Comparison of ENCODE assay signal across 31 mouse cellular contexts in genomic region chr15:18869871-18870270, GRCm38 (mm10). TPM values are rescaled to one million over a fixed set of nuclear protein-coding genes. Genes with fewer than 3 reads are reported as not detected.
"Had no signal": no experiment of that assay in that cellular context is flagged by ENCODE, and none has a peak within 500 bp of the region (broad histone marks: within the 10 kb centered on the region; RNA-seq: fewer than 3 reads in every experiment).

No protein-coding gene starts in this region.

- H3K27me3 ChIP-seq: heart, embryonic 12.5 days; hindbrain, embryonic 12.5 days; intestine, embryonic 15.5 days; limb, embryonic 13.5 days; limb, embryonic 15.5 days; liver, embryonic 12.5 days had no signal

- H3K4me2 ChIP-seq: heart, embryonic 12.5 days; hindbrain, embryonic 12.5 days; hindbrain, embryonic 14.5 days; intestine, embryonic 15.5 days; limb, embryonic 13.5 days; limb, embryonic 15.5 days; liver, embryonic 12.5 days had no signal

- H3K27ac ChIP-seq: heart, embryonic 10.5 days; hindbrain, embryonic 10.5 days; hindbrain, embryonic 12.5 days; hindbrain, embryonic 14.5 days; intestine, embryonic 15.5 days; left cerebral cortex, adult 2 months; limb, embryonic 13.5 days; limb, embryonic 15.5 days; liver, embryonic 12.5 days; liver, embryonic 14.5 days had no signal

- H3K9me3 ChIP-seq: heart, embryonic 10.5 days; heart, embryonic 12.5 days; hindbrain, embryonic 10.5 days; hindbrain, embryonic 12.5 days; intestine, embryonic 15.5 days; limb, embryonic 13.5 days; limb, embryonic 15.5 days; liver, embryonic 12.5 days had no signal

- H3K4me1 ChIP-seq: heart, embryonic 10.5 days; heart, embryonic 12.5 days; hindbrain, embryonic 10.5 days; hindbrain, embryonic 12.5 days; intestine, embryonic 15.5 days; limb, embryonic 13.5 days; limb, embryonic 15.5 days; liver, embryonic 12.5 days had no signal

- H3K36me3 ChIP-seq: heart, embryonic 10.5 days; heart, embryonic 12.5 days; hindbrain, embryonic 10.5 days; hindbrain, embryonic 12.5 days; intestine, embryonic 15.5 days; limb, embryonic 13.5 days; limb, embryonic 15.5 days; liver, embryonic 12.5 days had no signal

- H3K4me3 ChIP-seq: heart, embryonic 10.5 days; heart, embryonic 12.5 days; hindbrain, embryonic 10.5 days; hindbrain, embryonic 12.5 days; intestine, embryonic 15.5 days; left cerebral cortex, adult 2 months; limb, embryonic 13.5 days; limb, embryonic 15.5 days; liver, embryonic 12.5 days had no signal

- ATAC-seq: hindbrain, embryonic 16.5 days; inflammation-experienced regulatory T-cells, adult 6 months; intestine, embryonic 15.5 days; intestine, postnatal 0 days; liver, embryonic 12.5 days had no signal

- DNase-seq: gastrocnemius, postnatal 10 days; gastrocnemius, postnatal 25 days; heart, adult 18-20 months; heart, postnatal 10 days; heart, postnatal 4 days; kidney, adult 18-20 months; kidney, adult 8-10 months; kidney, postnatal 10 days; kidney, postnatal 25 days; kidney, postnatal 4 days; layer of hippocampus, adult 9-11 months; left cerebral cortex, postnatal 4 days; lung, adult 18-20 months had no signal

- H3K9ac ChIP-seq: heart, embryonic 12.5 days; hindbrain, embryonic 12.5 days; hindbrain, embryonic 14.5 days; intestine, embryonic 15.5 days; limb, embryonic 13.5 days; limb, embryonic 15.5 days; liver, embryonic 12.5 days; liver, embryonic 14.5 days had no signal

RNA-seq across cellular contexts. Expression of gene Cdh10, which starts 51.1 kb away (rescaled TPM):
- total RNA-seq: gastrocnemius, postnatal 25 days; granulocyte monocyte progenitor cell, adult 5-6 weeks; heart, adult 18-20 months; heart, postnatal 25 days; liver, adult 2 months had no signal
- polyA plus RNA-seq: liver, adult 2 months; liver, embryonic 16.5 days had no signal
